Mouse (Mus musculus) intestine, embryonic 16.5 days (tissue): ENCODE measurements at regions not wholly inside any gene's neighbourhood (a gene's known extent, or its start where the extent isn't known, plus 50 kb on each side); places are given as distances from the start of the nearest gene placed in this dataset.
A peak's percentile ranks its signal among the peaks of the same experiment; 100 is the strongest.

Experiments used
- ATAC-seq: fragments of 200-750 bp; cut with Nextera tagmentation; 2 replicates; pipeline ENCODE4 v1.8.0; 2017; ENCODE audit warnings: moderate TSS enrichment, moderate library complexity
- H3K27ac ChIP-seq: fragments of 300-500 bp; sonication (generic); 2 replicates; pipeline ENCODE4 v1.5.1; 2014; ENCODE audit warnings: mild to moderate bottlenecking, low read length
- H3K27me3 ChIP-seq: fragments of 300-500 bp; sonication (generic); replicated peaks from 2 replicates; pipeline ENCODE4 v1.6.1; 2014; ENCODE audit warnings: low read length, control low read depth, mixed read lengths; ENCODE audit not compliant: control insufficient read depth, insufficient read depth
- H3K36me3 ChIP-seq: fragments of 300-500 bp; sonication (generic); 2 replicates; pipeline ENCODE4 v1.6.1; 2014; ENCODE audit warnings: low read length, control low read depth; ENCODE audit not compliant: control insufficient read depth, insufficient read depth
- H3K4me1 ChIP-seq: fragments of 300-500 bp; sonication (generic); 2 replicates; pipeline ENCODE4 v1.6.1; 2014; ENCODE audit warnings: low read length, control low read depth, mixed read lengths; ENCODE audit not compliant: control insufficient read depth, insufficient read depth
- H3K4me2 ChIP-seq: fragments of 300-500 bp; sonication (generic); 2 replicates; pipeline ENCODE4 v1.6.1; 2014; ENCODE audit warnings: low read depth, low read length, control low read depth
- H3K4me3 ChIP-seq: fragments of 300-500 bp; sonication (generic); 2 replicates; pipeline ENCODE4 v1.5.1; 2014; ENCODE audit warnings: mild to moderate bottlenecking, low read length
- H3K9ac ChIP-seq: fragments of 300-500 bp; sonication (generic); 2 replicates; pipeline ENCODE4 v1.6.1; 2014; ENCODE audit warnings: low read depth, low read length
- H3K9me3 ChIP-seq: fragments of 300-500 bp; sonication (generic); 2 replicates; pipeline ENCODE4 v1.6.1; 2016; ENCODE audit warnings: low read length, control low read depth; ENCODE audit not compliant: control insufficient read depth
- WGBS: fragments of 180-500 bp; shearing (Covaris S2); extraction: QIAGEN DNeasy Blood & Tissue Kit; methylation state at CpG from one replicate; pipeline ENCODE4 v1.1.7; 2014; 5-methylcytosine and 5-hydroxymethylcytosine counted together

- WGBS: 65% methylated on average over 2 of the region's 2 CpGs
- H3K27ac ChIP-seq: no peak overlapping the region
Measured at GRCm38 (mm10) chr5:17260541-17261325, 112.2 kb upstream of the Speer4f2 start.

GRCm38 (mm10) chr5:17262126-17262525 is 110.9 kb upstream of the Speer4f2 start:
- H3K4me3 ChIP-seq: no peak overlapping the region
- 66% methylated on average over 1 of the region's 1 CpGs for WGBS
- H3K4me2 ChIP-seq: no peak overlapping the region
- ATAC-seq: no peak
- no peaks in the 10 kb centered on the region for H3K36me3 ChIP-seq
- no peaks in the 10 kb centered on the region for H3K4me1 ChIP-seq
- no peak overlapping the region for H3K27ac ChIP-seq
- H3K9me3 ChIP-seq: no peaks in the 10 kb centered on the region
- H3K9ac ChIP-seq: no peak overlapping the region
- H3K27me3 ChIP-seq: no peaks in the 10 kb centered on the region

More at GRCm38 (mm10) chr5:17260541-17261325, 112.2 kb upstream of the Speer4f2 start:
- ATAC-seq: no peak
- H3K4me1 ChIP-seq: no peaks in the 10 kb centered on the region
- no peaks in the 10 kb centered on the region for H3K36me3 ChIP-seq
- no peak overlapping the region for H3K4me3 ChIP-seq
- H3K4me2 ChIP-seq: no peak overlapping the region
- no peak overlapping the region for H3K9ac ChIP-seq
- H3K27me3 ChIP-seq: no peaks in the 10 kb centered on the region
- H3K9me3 ChIP-seq: no peaks in the 10 kb centered on the region

- 73% methylated on average over 2 of the region's 2 CpGs for WGBS
- Histone ChIP-seq H3K4me3 (no peak overlapping the region), H3K4me2 (no peak overlapping the region), H3K4me1 (peaks cover 4% of the 10 kb centered on the region; the same call in 1 of the 2 replicates), H3K9me3 (no peaks in the 10 kb centered on the region), H3K27me3 (no peaks in the 10 kb centered on the region), H3K36me3 (no peaks in the 10 kb centered on the region), H3K9ac (no peak overlapping the region), H3K27ac (peak overlapping the region; percentile 61)
- no peak for ATAC-seq
Measured at GRCm38 (mm10) chr5:17271153-17271552, 101.8 kb upstream of the Speer4f2 start.

- peaks cover 4% of the 10 kb centered on the region; the same call in 1 of the 2 replicates for H3K4me1 ChIP-seq
- H3K9me3 ChIP-seq: no peaks in the 10 kb centered on the region
- no peaks in the 10 kb centered on the region for H3K36me3 ChIP-seq
- peak; percentile 98 for ATAC-seq
- H3K9ac ChIP-seq: no peak overlapping the region
- no peaks in the 10 kb centered on the region for H3K27me3 ChIP-seq
- peak overlapping the region; percentile 66 for H3K27ac ChIP-seq
- no peak overlapping the region for H3K4me3 ChIP-seq
- peak overlapping the region; percentile 16; the same call in 1 of the 2 replicates for H3K4me2 ChIP-seq
- WGBS: 47% methylated on average over 3 of the region's 3 CpGs
Measured at GRCm38 (mm10) chr5:17271722-17272479, 101.1 kb upstream of the Speer4f2 start.

- H3K9ac ChIP-seq: no peak overlapping the region
- H3K27me3 ChIP-seq: no peaks in the 10 kb centered on the region
- no peaks in the 10 kb centered on the region for H3K9me3 ChIP-seq
- no peak overlapping the region for H3K4me3 ChIP-seq
- no peak overlapping the region for H3K27ac ChIP-seq
- no peak for ATAC-seq
- H3K4me2 ChIP-seq: no peak overlapping the region
- H3K4me1 ChIP-seq: peaks cover 4% of the 10 kb centered on the region; the same call in 1 of the 2 replicates
- 91% methylated on average over 2 of the region's 2 CpGs for WGBS
- no peaks in the 10 kb centered on the region for H3K36me3 ChIP-seq
Measured at GRCm38 (mm10) chr5:17275346-17275745, 97.6 kb upstream of the Speer4f2 start.

- Histone ChIP-seq H3K9ac (no peak overlapping the region), H3K36me3 (no peaks in the 10 kb centered on the region), H3K4me2 (no peak overlapping the region), H3K4me3 (no peak overlapping the region), H3K4me1 (peaks cover 4% of the 10 kb centered on the region; the same call in 1 of the 2 replicates), H3K9me3 (no peaks in the 10 kb centered on the region), H3K27me3 (no peaks in the 10 kb centered on the region), H3K27ac (no peak overlapping the region)
- 86% methylated on average over 3 of the region's 3 CpGs for WGBS
- no peak for ATAC-seq
Measured at GRCm38 (mm10) chr5:17276782-17277578, 96.0 kb upstream of the Speer4f2 start.

GRCm38 (mm10) chr5:17280203-17280602 is 92.8 kb upstream of the Speer4f2 start:
- no peaks in the 10 kb centered on the region for H3K36me3 ChIP-seq
- no peaks in the 10 kb centered on the region for H3K27me3 ChIP-seq
- no peak overlapping the region for H3K9ac ChIP-seq
- H3K4me1 ChIP-seq: no peaks in the 10 kb centered on the region
- WGBS: 69% methylated on average over 4 of the region's 4 CpGs
- no peak for ATAC-seq
- H3K4me3 ChIP-seq: no peak overlapping the region
- no peaks in the 10 kb centered on the region for H3K9me3 ChIP-seq
- no peak overlapping the region for H3K4me2 ChIP-seq
- H3K27ac ChIP-seq: no peak overlapping the region

GRCm38 (mm10) chr5:17280951-17281350 is 92.0 kb upstream of the Speer4f2 start:
- H3K9me3 ChIP-seq: no peaks in the 10 kb centered on the region
- H3K27me3 ChIP-seq: no peaks in the 10 kb centered on the region
- no peaks in the 10 kb centered on the region for H3K36me3 ChIP-seq
- WGBS: 92% methylated on average over 2 of the region's 2 CpGs
- H3K4me3 ChIP-seq: no peak overlapping the region
- ATAC-seq: no peak
- no peaks in the 10 kb centered on the region for H3K4me1 ChIP-seq
- no peak overlapping the region for H3K9ac ChIP-seq
- H3K27ac ChIP-seq: no peak overlapping the region
- no peak overlapping the region for H3K4me2 ChIP-seq

GRCm38 (mm10) chr5:17289028-17289427 is 84.0 kb upstream of the Speer4f2 start:
- no peak overlapping the region for H3K4me3 ChIP-seq
- H3K9ac ChIP-seq: no peak overlapping the region
- H3K36me3 ChIP-seq: no peaks in the 10 kb centered on the region
- no peaks in the 10 kb centered on the region for H3K9me3 ChIP-seq
- no peaks in the 10 kb centered on the region for H3K27me3 ChIP-seq
- no peak for ATAC-seq
- H3K27ac ChIP-seq: no peak overlapping the region
- H3K4me2 ChIP-seq: no peak overlapping the region
- H3K4me1 ChIP-seq: no peaks in the 10 kb centered on the region
- WGBS: 68% methylated on average over 1 of the region's 1 CpGs
